Mouse (Mus musculus) bone marrow macrophage, adult 2 months (primary cell): ENCODE data around the gene Klhl10.

Experiments used
- CTCF ChIP-seq: IDR thresholded peaks from 2 replicates; pipeline ENCODE4 v1.5.1; 2012; ENCODE audit warnings: low read depth, mild to moderate bottlenecking, low read length, moderate library complexity
- POLR2A ChIP-seq: IDR thresholded peaks from 2 replicates; pipeline ENCODE4 v1.6.1; 2012; ENCODE audit warnings: mild to moderate bottlenecking, low read depth, low read length, borderline replicate concordance

DNA sequence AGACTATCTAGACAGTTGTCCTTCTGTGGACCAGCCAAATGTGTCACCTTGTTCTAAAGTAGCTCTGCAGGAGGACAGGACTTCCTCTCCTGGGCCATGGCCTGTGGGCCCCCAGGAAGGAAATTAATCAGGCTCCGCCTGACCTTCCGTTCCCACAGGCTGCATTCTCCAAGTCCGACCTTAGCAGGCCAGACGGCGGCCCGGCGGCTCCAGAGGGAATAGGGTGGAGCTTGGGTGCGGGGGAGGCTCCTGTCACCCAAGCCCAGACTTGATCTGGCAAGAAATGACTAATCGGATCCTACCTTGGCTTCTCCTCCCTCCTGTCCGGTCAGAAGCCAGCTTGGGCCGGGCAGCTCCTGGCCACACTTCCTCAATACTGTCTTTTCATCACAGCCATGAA lies 46.5 kb upstream of the Klhl10 start:
- TF ChIP-seq CTCF = no peak
- TF ChIP-seq POLR2A = no peak
